Mouse (Mus musculus) olfactory bulb, adult 2 months (tissue): ENCODE measurements around the gene Copa. TPM values are rescaled to one million over a fixed set of nuclear protein-coding genes. Genes with fewer than 3 reads are reported as not detected.

Experiments
- H3K27ac ChIP-seq: fragments of 200-500 bp; 2 replicates; pipeline ENCODE4 v1.5.1; 2012; ENCODE audit warnings: low read depth, low read length; ENCODE audit not compliant: insufficient read depth
- H3K4me1 ChIP-seq: fragments of 200-500 bp; 2 replicates; pipeline ENCODE4 v1.6.1; 2012; ENCODE audit warnings: low read length; ENCODE audit not compliant: control insufficient read depth, insufficient read depth
- H3K4me3 ChIP-seq: fragments of 200-500 bp; 2 replicates; pipeline ENCODE4 v1.5.1; 2012; ENCODE audit warnings: mild to moderate bottlenecking, low read depth, low read length, moderate library complexity; ENCODE audit not compliant: insufficient read depth
- CTCF ChIP-seq: fragments of 200-500 bp; IDR thresholded peaks from 2 replicates; pipeline ENCODE4 v1.5.1; 2012; ENCODE audit warnings: low read depth, mild to moderate bottlenecking, low read length, moderate library complexity; ENCODE audit not compliant: insufficient read depth
- POLR2A ChIP-seq: fragments of 200-500 bp; IDR thresholded peaks from 2 replicates; pipeline ENCODE4 v1.6.1; 2012; ENCODE audit warnings: mild to moderate bottlenecking, low read depth, low read length, moderate library complexity; ENCODE audit not compliant: insufficient read depth
- WGBS: fragments of 180-500 bp; shearing (Covaris S2); methylation state at CpG from one replicate; pipeline ENCODE4 v1.1.7; 2018; 5-methylcytosine and 5-hydroxymethylcytosine counted together
- polyA plus RNA-seq: library from polyadenylated mRNA; stranded (reverse); fragments of >200 nt; gene quantifications from 2 replicates; pipeline ENCODE4 v1.2.4, GENCODE M21; 2012; ENCODE audit warnings: low replicate concordance; ENCODE audit not compliant: missing spikeins, insufficient read depth, insufficient read length

Copa gene
- polyA plus RNA-seq, 1 experiment: 120 TPM

DNA sequence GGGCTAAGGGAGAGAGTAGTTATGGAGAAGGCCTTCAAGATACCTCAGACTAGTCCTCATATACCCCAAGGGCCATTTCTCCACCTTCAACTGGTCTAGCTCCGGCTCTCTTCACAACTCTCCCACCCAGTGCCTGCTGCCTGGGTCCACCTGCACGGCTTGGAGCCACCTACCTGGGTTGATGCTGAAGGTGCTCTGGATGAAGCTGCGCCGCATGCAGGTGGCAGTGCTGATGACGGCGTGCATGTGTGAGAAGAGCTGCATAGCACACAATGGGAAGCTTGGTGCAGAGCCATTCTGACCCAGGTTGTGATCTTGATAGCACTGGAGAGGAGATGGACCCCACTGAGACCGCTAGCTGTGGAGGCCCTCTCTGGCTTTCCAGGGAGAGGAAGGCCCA is 9.7 kb upstream of the Copa start:
- TF ChIP-seq CTCF: no peak
- TF ChIP-seq POLR2A: no peak
- WGBS: 94% methylated on average over 7 of the region's 7 CpGs
- no peaks in the 10 kb centered on the region for H3K4me1 ChIP-seq
- no peak overlapping the region for H3K27ac ChIP-seq
- no peak overlapping the region for H3K4me3 ChIP-seq

DNA sequence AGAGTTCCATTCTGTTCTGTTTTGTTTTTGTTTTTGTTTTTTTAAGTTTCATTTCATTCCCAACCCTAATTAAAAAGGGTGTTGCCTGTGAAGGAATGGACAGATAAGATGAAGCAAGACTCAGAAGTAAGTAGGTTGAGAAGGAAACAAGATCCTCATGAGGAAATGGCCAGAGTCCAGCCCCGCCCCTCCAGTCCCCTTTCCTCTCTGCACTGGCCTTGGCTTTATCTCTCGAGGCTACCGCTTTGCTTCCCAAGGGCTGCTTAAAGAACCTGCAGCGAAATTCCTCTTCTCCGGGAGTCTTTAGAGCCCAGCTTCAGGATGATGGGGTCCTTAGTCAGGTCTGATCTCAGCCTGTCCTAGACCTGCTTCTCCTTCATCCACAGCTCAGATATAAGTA is 4.3 kb upstream of the Copa start:
- H3K27ac ChIP-seq: no peak overlapping the region
- WGBS: 79% methylated on average over 5 of the region's 5 CpGs
- H3K4me1 ChIP-seq: no peaks in the 10 kb centered on the region
- TF ChIP-seq CTCF: no peak
- H3K4me3 ChIP-seq: no peak overlapping the region

- 1% methylated on average over 24 of the region's 24 CpGs for WGBS
- Histone ChIP-seq H3K4me3 (peak overlapping the region; percentile 84), H3K27ac (no peak overlapping the region), H3K4me1 (peaks cover 4% of the 10 kb centered on the region; the same call in 1 of the 2 replicates)
- TF ChIP-seq CTCF (no peak), POLR2A (no peak)
Observed at GRCm38 (mm10) chr1:172082899-172083445, 643 bp downstream of the Copa start.

GRCm38 (mm10) chr1:172093522-172093921 is 11.2 kb downstream of the Copa start:
- Histone ChIP-seq H3K4me3 (no peak overlapping the region), H3K27ac (no peak overlapping the region), H3K4me1 (no peaks in the 10 kb centered on the region)
- TF ChIP-seq CTCF: no peak
- WGBS: 31% methylated on average over 3 of the region's 3 CpGs

DNA sequence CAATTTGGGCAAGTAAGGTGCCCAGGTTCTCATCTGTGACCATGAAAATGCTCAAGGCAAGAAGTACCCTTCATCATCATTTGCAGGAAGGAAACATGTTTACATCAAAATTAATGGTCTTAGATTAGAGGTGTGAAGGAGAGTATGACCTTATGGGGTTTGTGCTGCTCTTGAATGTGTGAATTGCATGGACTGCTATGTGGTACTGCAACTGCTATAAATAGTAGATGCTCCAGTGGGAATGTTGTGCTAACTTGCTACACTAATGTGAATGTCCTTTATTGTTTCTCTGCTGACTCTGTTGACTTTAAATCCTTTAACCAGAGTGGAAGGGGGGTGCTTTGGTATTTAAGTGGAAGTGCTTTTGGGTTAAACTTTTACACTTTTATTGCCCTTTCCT is 12.0 kb downstream of the Copa start:
- Histone ChIP-seq H3K4me3 (no peak overlapping the region), H3K27ac (no peak overlapping the region), H3K4me1 (no peaks in the 10 kb centered on the region)
- no peak for TF ChIP-seq CTCF
- no peak for TF ChIP-seq POLR2A

DNA sequence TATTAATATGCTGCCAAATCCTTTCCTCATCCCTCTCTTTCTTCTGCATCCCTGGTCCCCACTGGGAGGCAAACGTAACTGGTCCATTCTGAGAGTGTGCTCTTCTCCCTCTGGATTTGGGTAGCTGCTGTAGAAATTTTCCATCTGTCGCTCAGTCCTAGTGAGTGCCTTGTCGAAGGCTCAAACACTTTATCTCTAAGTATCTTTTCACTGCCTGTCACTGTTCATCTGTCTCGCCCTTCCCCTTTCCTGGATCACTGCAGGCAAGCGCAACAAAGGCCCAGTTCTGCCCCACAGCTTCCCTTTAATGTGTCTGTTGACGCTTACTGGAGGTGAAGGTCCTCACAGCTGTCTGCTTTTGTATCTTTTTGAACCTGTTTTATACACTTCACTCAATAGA is 12.9 kb downstream of the Copa start:
- 71% methylated on average over 6 of the region's 6 CpGs for WGBS
- Histone ChIP-seq H3K4me3 (no peak overlapping the region), H3K27ac (no peak overlapping the region), H3K4me1 (no peaks in the 10 kb centered on the region)
- no peak for TF ChIP-seq POLR2A
- TF ChIP-seq CTCF: no peak

GRCm38 (mm10) chr1:172099325-172100033 is 17.1 kb downstream of the Copa start:
- Histone ChIP-seq H3K27ac (no peak overlapping the region), H3K4me1 (no peaks in the 10 kb centered on the region), H3K4me3 (no peak overlapping the region)
- TF ChIP-seq CTCF (no peak), POLR2A (no peak)
- WGBS: 47% methylated on average over 6 of the region's 6 CpGs

DNA sequence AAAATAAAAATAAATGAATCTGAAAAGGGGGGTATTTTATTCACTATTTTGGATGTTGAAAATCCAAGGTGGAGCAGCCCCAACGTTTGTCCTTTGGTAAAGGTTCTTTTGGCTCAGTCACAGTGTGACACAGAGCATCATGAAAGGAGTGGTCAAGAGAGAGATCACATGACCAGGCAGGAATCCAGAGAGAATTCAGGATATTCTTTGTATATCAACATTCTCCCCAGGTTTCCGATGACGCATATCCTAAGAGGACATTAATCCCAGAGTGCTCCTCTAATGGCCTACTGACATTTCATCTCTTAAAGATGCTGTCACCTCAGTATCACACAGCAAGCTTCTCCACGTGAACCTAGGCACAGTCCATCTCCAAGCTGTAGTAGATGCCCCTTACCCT is 21.3 kb downstream of the Copa start:
- TF ChIP-seq POLR2A (no peak), CTCF (no peak)
- Histone ChIP-seq H3K27ac (no peak overlapping the region), H3K4me1 (no peaks in the 10 kb centered on the region), H3K4me3 (no peak overlapping the region)
- 75% methylated on average over 4 of the region's 4 CpGs for WGBS

- Histone ChIP-seq H3K4me3 (no peak overlapping the region), H3K27ac (no peak overlapping the region), H3K4me1 (no peaks in the 10 kb centered on the region)
- WGBS: 62% methylated on average over 11 of the region's 11 CpGs
- TF ChIP-seq POLR2A (no peak), CTCF (no peak)
Observed at GRCm38 (mm10) chr1:172105101-172105500, 22.8 kb downstream of the Copa start.
